Mouse (Mus musculus): ENCODE measurements around the gene Slc25a39.
A peak's percentile ranks its signal among the peaks of the same experiment; 100 is the strongest.

Slc25a39 gene

GRCm38 (mm10) chr11:102407834-102408215 is at the start of gene Slc25a39:
Gene Slc25a39 (minus strand): TSS chr11:102407946.
- no peak for DNase-seq (ENCODE audit: low spot score in 2 of 2)

GRCm38 (mm10) chr11:102455740-102456396 is 48.1 kb upstream of the Slc25a39 start:
- DNase-seq (ENCODE audit: low spot score in 2 of 2), result peak in 1 of 2 experiments; percentile 77

GRCm38 (mm10) chr11:102453131-102453530 is 45.4 kb upstream of the Slc25a39 start:
- DNase-seq (ENCODE audit: low spot score in 2 of 2), result no peak

- no peak for DNase-seq (ENCODE audit: low spot score in 2 of 2)
Measured at GRCm38 (mm10) chr11:102449043-102450008, 41.6 kb upstream of the Slc25a39 start.

GRCm38 (mm10) chr11:102448327-102448726 is 40.6 kb upstream of the Slc25a39 start:
- no peak for DNase-seq (ENCODE audit: low spot score in 2 of 2)

GRCm38 (mm10) chr11:102447497-102447896 is 39.8 kb upstream of the Slc25a39 start, which contains the start of gene Fam171a2:
Gene Fam171a2 (minus strand): TSS chr11:102447682.
- DNase-seq (ENCODE audit: low spot score in 2 of 2), result peak in 1 of 2 experiments; percentile 66

GRCm38 (mm10) chr11:102446581-102447461 is 39.1 kb upstream of the Slc25a39 start:
- DNase-seq (ENCODE audit: low spot score in 2 of 2), result no peak

- no peak for DNase-seq (ENCODE audit: low spot score in 2 of 2)
Measured at GRCm38 (mm10) chr11:102445891-102446361, 38.2 kb upstream of the Slc25a39 start.

GRCm38 (mm10) chr11:102445264-102445890 is 37.6 kb upstream of the Slc25a39 start:
- DNase-seq (ENCODE audit: low spot score in 2 of 2), result no peak

- no peak for DNase-seq (ENCODE audit: low spot score in 2 of 2)
Measured at GRCm38 (mm10) chr11:102444781-102445180, 37.0 kb upstream of the Slc25a39 start.

GRCm38 (mm10) chr11:102444321-102444720 is 36.6 kb upstream of the Slc25a39 start:
- DNase-seq (ENCODE audit: low spot score in 2 of 2), result no peak

GRCm38 (mm10) chr11:102443740-102444139 is 36.0 kb upstream of the Slc25a39 start:
- no peak for DNase-seq (ENCODE audit: low spot score in 2 of 2)

GRCm38 (mm10) chr11:102442089-102442488 is 34.3 kb upstream of the Slc25a39 start:
- DNase-seq (ENCODE audit: low spot score in 2 of 2), result no peak

- no peak for DNase-seq (ENCODE audit: low spot score in 2 of 2)
Measured at GRCm38 (mm10) chr11:102441434-102441833, 33.7 kb upstream of the Slc25a39 start.

GRCm38 (mm10) chr11:102440255-102440654 is 32.5 kb upstream of the Slc25a39 start:
- DNase-seq (ENCODE audit: low spot score in 2 of 2), result no peak

GRCm38 (mm10) chr11:102439093-102440082 is 31.6 kb upstream of the Slc25a39 start:
- no peak for DNase-seq (ENCODE audit: low spot score in 2 of 2)

GRCm38 (mm10) chr11:102438212-102439092 is 30.7 kb upstream of the Slc25a39 start:
- DNase-seq (ENCODE audit: low spot score in 2 of 2), result peak in 1 of 2 experiments; percentile 74

Data from urinary bladder, postnatal 36 days (tissue).